Mouse (Mus musculus): ENCODE results near the gene Lrrc59. TPM values are rescaled to one million over a fixed set of nuclear protein-coding genes. Genes with fewer than 3 reads are reported as not detected.
"Not testable (repeated sequence)": the region's sequence is repeated elsewhere in the genome, so short reads cannot be mapped to it uniquely, and the experiment has no call there.

Lrrc59 gene
- polyA plus RNA-seq, 1 experiment from 2014 or later = 104 TPM

DNA sequence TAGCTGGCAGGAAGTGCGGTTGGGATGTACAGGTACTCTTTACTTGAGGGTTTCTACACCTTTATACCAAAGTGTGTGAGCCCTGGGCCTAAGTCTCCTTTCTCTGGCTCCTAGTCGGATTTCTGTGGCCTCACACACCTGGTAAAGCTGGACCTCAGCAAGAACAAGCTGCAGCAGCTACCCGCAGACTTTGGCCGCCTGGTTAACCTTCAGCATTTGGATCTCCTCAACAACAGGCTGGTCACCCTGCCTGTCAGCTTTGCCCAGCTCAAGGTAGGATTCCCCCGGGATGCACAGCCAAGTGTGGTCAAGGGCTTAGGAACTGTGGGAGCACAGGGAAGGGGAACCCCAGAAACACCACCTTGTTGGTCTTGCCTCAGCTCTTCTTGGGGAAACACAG, 4.9 kb downstream of the Lrrc59 start:
- WGBS = 89% methylated on average over 5 of the region's 5 CpGs
- Histone ChIP-seq H3K4me3 (ENCODE audit: control insufficient read depth in 1 of 2, insufficient read depth in 1 of 2, low read depth in 1 of 2, low read length in 2 of 2) (no peak overlapping the region), H3K9ac (ENCODE audit: low read length) (no peak overlapping the region), H3K4me1 (ENCODE audit: control insufficient read depth in 2 of 2, insufficient read depth in 2 of 2, low read length in 2 of 2) (peaks cover 2 to 10% of the 10 kb centered on the region in 2 experiments; a peak in 3 of 4 replicates), H3K9me3 (ENCODE audit: control insufficient read depth, low read length) (no peaks in the 10 kb centered on the region), H3K27ac (replicated peaks in 1 of 2; ENCODE audit: control insufficient read depth in 1 of 2, insufficient read depth in 1 of 2, low read depth in 2 of 2, low read length in 2 of 2) (no peak overlapping the region), H3K36me3 (ENCODE audit: control insufficient read depth, insufficient read depth, low read length) (peaks cover 82% of the 10 kb centered on the region), H3K27me3 (ENCODE audit: control insufficient read depth, insufficient read depth, low read length) (no peaks in the 10 kb centered on the region), H3K4me2 (ENCODE audit: low read length) (no peak overlapping the region)
- ATAC-seq (ENCODE audit: insufficient number of reproducible peaks, insufficient read depth, low FRiP score, low read depth) = no peak

DNA sequence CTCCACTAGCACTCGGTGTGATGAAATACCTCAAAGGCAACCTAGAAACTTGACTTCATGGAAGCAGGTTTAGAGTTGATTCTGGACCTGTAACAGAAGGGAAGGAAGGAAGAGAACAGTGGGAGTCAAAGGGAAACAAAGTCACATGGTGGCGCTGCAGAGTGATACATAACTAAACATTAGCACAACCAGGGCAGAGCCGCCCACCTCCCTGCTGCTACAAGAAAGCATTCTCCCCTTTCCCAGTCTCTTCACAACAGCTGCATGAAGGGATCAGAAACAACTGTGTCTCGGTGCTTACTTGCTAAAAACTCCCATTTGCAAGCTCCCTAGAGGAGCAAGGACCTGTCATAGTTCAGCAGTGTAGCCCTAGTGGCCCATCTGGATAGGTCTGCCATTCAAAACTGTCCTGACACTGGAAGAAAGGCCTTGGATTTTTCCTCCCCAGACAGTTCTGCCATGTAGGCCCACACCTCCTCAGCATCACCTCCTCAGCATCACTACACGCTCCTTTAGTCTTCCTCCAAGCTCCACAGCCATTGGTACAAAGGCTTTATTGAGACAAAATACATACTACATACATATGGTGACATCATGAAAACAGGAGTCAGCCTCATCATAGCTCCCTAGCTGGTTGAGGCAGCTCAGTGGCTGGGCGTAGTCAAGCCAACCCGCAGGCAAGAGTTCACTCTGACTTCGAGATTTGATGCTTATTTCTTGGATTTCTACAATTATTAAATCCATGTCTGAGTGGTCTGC, 15.1 kb downstream of the Lrrc59 start:
- no peaks in the 10 kb centered on the region for H3K4me1 ChIP-seq (ENCODE audit: control insufficient read depth in 2 of 2, insufficient read depth in 2 of 2, low read length in 2 of 2)
- no peak for ATAC-seq (ENCODE audit: insufficient number of reproducible peaks, insufficient read depth, low FRiP score, low read depth)
- no peak overlapping the region for H3K4me2 ChIP-seq (ENCODE audit: low read length)
- no peaks in the 10 kb centered on the region for H3K27me3 ChIP-seq (ENCODE audit: control insufficient read depth, insufficient read depth, low read length)
- no peak overlapping the region for H3K4me3 ChIP-seq (ENCODE audit: control insufficient read depth in 1 of 2, insufficient read depth in 1 of 2, low read depth in 1 of 2, low read length in 2 of 2)
- no peak overlapping the region for H3K9ac ChIP-seq (ENCODE audit: low read length)
- WGBS = 88% methylated on average over 8 of the region's 8 CpGs
- peaks cover 91% of the 10 kb centered on the region for H3K36me3 ChIP-seq (ENCODE audit: control insufficient read depth, insufficient read depth, low read length)
- H3K27ac ChIP-seq (replicated peaks in 1 of 2; ENCODE audit: control insufficient read depth in 1 of 2, insufficient read depth in 1 of 2, low read depth in 2 of 2, low read length in 2 of 2) = no peak overlapping the region
- H3K9me3 ChIP-seq (ENCODE audit: control insufficient read depth, low read length) = no peaks in the 10 kb centered on the region

DNA sequence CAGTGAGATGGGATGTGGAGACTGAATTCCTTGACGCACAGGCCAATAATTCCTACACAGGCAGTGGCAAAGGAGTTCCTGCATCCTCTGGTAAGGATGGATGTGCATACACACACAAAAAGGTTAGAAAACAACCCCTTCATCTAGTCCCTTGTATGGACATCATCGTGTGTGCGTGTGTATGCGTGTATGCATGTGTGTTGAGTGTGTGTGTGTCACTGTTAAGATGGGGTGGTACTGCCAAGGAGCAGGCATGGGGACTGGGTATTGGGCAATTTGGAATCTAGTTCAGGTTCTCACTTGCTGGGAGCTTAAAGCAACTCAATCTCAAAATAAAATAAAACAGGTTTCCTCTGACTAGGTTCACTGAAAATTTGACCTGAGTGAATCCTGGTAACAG, 16.9 kb downstream of the Lrrc59 start:
- Histone ChIP-seq H3K36me3 (ENCODE audit: control insufficient read depth, insufficient read depth, low read length) (peaks cover 87% of the 10 kb centered on the region), H3K27ac (replicated peaks in 1 of 2; ENCODE audit: control insufficient read depth in 1 of 2, insufficient read depth in 1 of 2, low read depth in 2 of 2, low read length in 2 of 2) (no peak overlapping the region), H3K27me3 (ENCODE audit: control insufficient read depth, insufficient read depth, low read length) (no peaks in the 10 kb centered on the region), H3K4me1 (ENCODE audit: control insufficient read depth in 2 of 2, insufficient read depth in 2 of 2, low read length in 2 of 2) (no peaks in the 10 kb centered on the region), H3K4me2 (ENCODE audit: low read length) (no peak overlapping the region), H3K4me3 (ENCODE audit: control insufficient read depth in 1 of 2, insufficient read depth in 1 of 2, low read depth in 1 of 2, low read length in 2 of 2) (no peak overlapping the region), H3K9me3 (ENCODE audit: control insufficient read depth, low read length) (no peaks in the 10 kb centered on the region), H3K9ac (ENCODE audit: low read length) (no peak overlapping the region)
- no peak for ATAC-seq (ENCODE audit: insufficient number of reproducible peaks, insufficient read depth, low FRiP score, low read depth)
- 91% methylated on average over 4 of the region's 4 CpGs for WGBS

DNA sequence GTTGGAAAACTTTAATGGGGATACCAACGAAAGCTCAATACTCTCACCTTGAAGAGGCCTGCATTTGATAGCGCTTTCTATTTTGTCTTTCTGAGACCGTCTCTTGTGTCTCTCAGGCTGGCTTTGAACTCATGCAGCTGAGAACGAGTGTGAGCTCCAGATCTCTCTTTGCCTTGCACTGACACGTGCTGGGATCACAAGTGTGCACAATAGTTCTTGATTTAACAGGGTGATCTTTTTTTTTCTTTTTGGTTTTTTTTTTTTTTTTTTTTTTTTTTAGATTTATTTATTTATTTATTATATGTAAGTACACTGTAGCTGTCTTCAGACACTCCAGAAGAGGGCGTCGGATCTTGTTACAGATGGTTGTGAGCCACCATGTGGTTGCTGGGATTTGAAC, 21.7 kb downstream of the Lrrc59 start:
- ATAC-seq (ENCODE audit: insufficient number of reproducible peaks, insufficient read depth, low FRiP score, low read depth); H3K4me1 ChIP-seq (ENCODE audit: control insufficient read depth in 2 of 2, insufficient read depth in 2 of 2, low read length in 2 of 2); H3K27me3 ChIP-seq (ENCODE audit: control insufficient read depth, insufficient read depth, low read length); H3K9ac ChIP-seq (ENCODE audit: low read length); H3K4me2 ChIP-seq (ENCODE audit: low read length); H3K27ac ChIP-seq (replicated peaks in 1 of 2; ENCODE audit: control insufficient read depth in 1 of 2, insufficient read depth in 1 of 2, low read depth in 2 of 2, low read length in 2 of 2); H3K4me3 ChIP-seq (ENCODE audit: control insufficient read depth in 1 of 2, insufficient read depth in 1 of 2, low read depth in 1 of 2, low read length in 2 of 2); H3K9me3 ChIP-seq (ENCODE audit: control insufficient read depth, low read length): not testable (repeated sequence)
- peaks cover 40% of the 10 kb centered on the region for H3K36me3 ChIP-seq (ENCODE audit: control insufficient read depth, insufficient read depth, low read length)
- WGBS = 94% methylated on average over 5 of the region's 7 CpGs

DNA sequence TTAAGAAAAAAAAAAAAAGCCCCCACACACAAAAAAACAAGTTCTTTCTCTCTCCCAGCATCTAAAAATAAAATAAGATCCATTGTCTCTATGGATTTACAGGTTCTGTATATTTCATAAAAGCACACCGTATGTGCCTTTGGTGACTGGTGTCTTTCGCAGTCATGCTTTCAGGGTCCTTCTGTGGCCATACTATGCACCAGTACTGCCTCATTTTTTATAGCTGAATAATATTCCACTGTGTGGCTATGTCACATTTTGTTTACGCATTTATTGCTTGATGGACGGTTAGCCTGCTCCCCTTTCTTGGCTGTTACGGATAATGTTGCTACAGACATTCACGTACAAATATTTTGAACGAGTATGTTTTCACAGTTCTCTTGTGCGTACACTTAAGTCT, 23.4 kb downstream of the Lrrc59 start:
- no peak for ATAC-seq (ENCODE audit: insufficient number of reproducible peaks, insufficient read depth, low FRiP score, low read depth)

DNA sequence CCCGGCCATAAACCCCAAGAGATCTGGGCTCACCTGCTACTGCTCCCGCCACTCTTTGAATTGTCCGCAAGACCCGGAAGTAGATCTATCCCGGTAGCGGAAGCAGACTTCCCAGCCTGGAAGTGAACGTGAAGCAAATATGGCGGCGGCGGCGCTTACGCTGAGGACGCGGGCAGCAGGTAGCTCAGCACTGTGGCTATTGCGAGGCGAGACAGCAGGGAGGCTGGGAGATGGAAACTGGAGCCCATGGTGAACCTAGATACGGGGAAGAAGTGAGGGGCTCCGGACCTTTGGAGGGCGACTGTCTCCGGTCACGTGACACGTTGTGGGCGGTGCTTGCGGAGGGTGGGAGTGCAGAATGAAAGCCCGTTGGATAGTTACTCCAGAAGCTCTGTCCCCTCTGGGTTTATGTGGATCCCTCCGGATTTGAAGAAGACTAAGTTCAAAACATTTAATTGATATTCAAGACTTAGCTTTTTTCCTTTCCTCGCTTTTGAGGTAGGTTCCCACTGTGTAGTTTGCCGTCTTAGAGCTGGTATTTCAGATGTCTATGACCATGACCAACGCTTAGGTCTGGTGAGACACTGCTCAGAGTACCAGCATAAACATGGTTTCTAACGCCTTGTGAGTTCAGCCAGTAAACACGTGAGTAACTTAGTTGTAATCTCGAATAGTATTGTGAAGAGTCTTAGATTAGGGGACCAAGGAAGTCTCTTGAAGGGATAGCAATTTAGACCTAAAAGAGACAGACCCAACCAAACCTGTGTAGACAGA, 24.3 kb downstream of the Lrrc59 start, which contains the start of the genes Mrpl27 and Eme1:
Mrpl27 (plus strand) TSS at position 105 of the 774 bp plus-strand sequence.
Eme1 (minus strand) TSS at position 302 of the 774 bp plus-strand sequence.
- no peaks in the 10 kb centered on the region for H3K27me3 ChIP-seq (ENCODE audit: control insufficient read depth, insufficient read depth, low read length)
- peak; percentile 77 for ATAC-seq (ENCODE audit: insufficient number of reproducible peaks, insufficient read depth, low FRiP score, low read depth)

More for the DNA sequence above, 23.4 kb downstream of the Lrrc59 start:
- peaks cover 0 to 4% of the 10 kb centered on the region in 2 experiments; a peak in 1 of 4 replicates for H3K4me1 ChIP-seq (ENCODE audit: control insufficient read depth in 2 of 2, insufficient read depth in 2 of 2, low read length in 2 of 2)
- no peaks in the 10 kb centered on the region for H3K27me3 ChIP-seq (ENCODE audit: control insufficient read depth, insufficient read depth, low read length)
- peak overlapping the region; percentile 62 to 98; a peak in 3 of 4 replicates for H3K4me3 ChIP-seq (ENCODE audit: control insufficient read depth in 1 of 2, insufficient read depth in 1 of 2, low read depth in 1 of 2, low read length in 2 of 2)
- H3K9ac ChIP-seq (ENCODE audit: low read length) = peak overlapping the region; percentile 75
- H3K4me2 ChIP-seq (ENCODE audit: low read length) = peak overlapping the region; percentile 85
- no peaks in the 10 kb centered on the region for H3K9me3 ChIP-seq (ENCODE audit: control insufficient read depth, low read length)
- no peak overlapping the region for H3K27ac ChIP-seq (replicated peaks in 1 of 2; ENCODE audit: control insufficient read depth in 1 of 2, insufficient read depth in 1 of 2, low read depth in 2 of 2, low read length in 2 of 2)
- WGBS = 46% methylated on average over 8 of the region's 8 CpGs
- H3K36me3 ChIP-seq (ENCODE audit: control insufficient read depth, insufficient read depth, low read length) = peaks cover 33% of the 10 kb centered on the region

DNA sequence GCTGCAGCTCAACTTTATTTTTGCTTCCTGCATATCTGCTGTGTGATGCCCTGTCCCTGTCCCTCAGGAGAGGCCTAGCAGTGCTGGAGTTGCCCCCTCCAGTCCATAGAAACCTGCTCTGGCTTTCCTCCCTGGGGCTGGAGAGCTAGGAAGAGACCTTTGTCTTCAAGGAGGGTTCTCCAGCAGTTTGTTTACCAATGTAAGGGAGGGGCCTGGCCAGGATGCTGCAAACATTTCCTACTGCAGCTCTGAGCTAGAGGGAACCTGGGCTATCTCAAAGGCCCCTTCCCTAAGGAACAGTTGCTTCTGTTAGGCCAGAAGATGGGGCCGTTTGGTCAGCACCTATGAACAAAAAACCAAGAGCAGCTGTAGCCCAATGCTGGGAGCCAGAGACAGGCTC, 31.8 kb downstream of the Lrrc59 start:
- no peak overlapping the region for H3K9ac ChIP-seq (ENCODE audit: low read length)
- no peak overlapping the region for H3K4me2 ChIP-seq (ENCODE audit: low read length)
- no peak overlapping the region for H3K27ac ChIP-seq (replicated peaks in 1 of 2; ENCODE audit: control insufficient read depth in 1 of 2, insufficient read depth in 1 of 2, low read depth in 2 of 2, low read length in 2 of 2)
- peaks cover 80% of the 10 kb centered on the region for H3K36me3 ChIP-seq (ENCODE audit: control insufficient read depth, insufficient read depth, low read length)
- H3K9me3 ChIP-seq (ENCODE audit: control insufficient read depth, low read length) = no peaks in the 10 kb centered on the region
- 60% methylated on average over 1 of the region's 1 CpGs for WGBS
- no peaks in the 10 kb centered on the region for H3K4me1 ChIP-seq (ENCODE audit: control insufficient read depth in 2 of 2, insufficient read depth in 2 of 2, low read length in 2 of 2)
- no peak for ATAC-seq (ENCODE audit: insufficient number of reproducible peaks, insufficient read depth, low FRiP score, low read depth)
- H3K4me3 ChIP-seq (ENCODE audit: control insufficient read depth in 1 of 2, insufficient read depth in 1 of 2, low read depth in 1 of 2, low read length in 2 of 2) = no peak overlapping the region
- H3K27me3 ChIP-seq (ENCODE audit: control insufficient read depth, insufficient read depth, low read length) = no peaks in the 10 kb centered on the region

More for the DNA sequence above, 24.3 kb downstream of the Lrrc59 start, which contains the start of the genes Mrpl27 and Eme1:
- Histone ChIP-seq H3K27ac (replicated peaks in 1 of 2; ENCODE audit: control insufficient read depth in 1 of 2, insufficient read depth in 1 of 2, low read depth in 2 of 2, low read length in 2 of 2) (peak within 1 kb of the TSS; percentile 93 to 98), H3K9ac (ENCODE audit: low read length) (peak within 1 kb of the TSS; percentile 75), H3K9me3 (ENCODE audit: control insufficient read depth, low read length) (no peaks in the 10 kb centered on the region), H3K36me3 (ENCODE audit: control insufficient read depth, insufficient read depth, low read length) (peaks cover 41% of the 10 kb centered on the region), H3K4me2 (ENCODE audit: low read length) (peak within 1 kb of the TSS; percentile 85), H3K4me3 (ENCODE audit: control insufficient read depth in 1 of 2, insufficient read depth in 1 of 2, low read depth in 1 of 2, low read length in 2 of 2) (peak within 1 kb of the TSS; percentile 62 to 98), H3K4me1 (ENCODE audit: control insufficient read depth in 2 of 2, insufficient read depth in 2 of 2, low read length in 2 of 2) (peaks cover 0 to 4% of the 10 kb centered on the region in 2 experiments; a peak in 1 of 4 replicates)
- 2% methylated on average over 32 of the region's 32 CpGs for WGBS
